Comparison of ENCODE assay signal across 9 mouse cellular contexts in the genomic region with DNA sequence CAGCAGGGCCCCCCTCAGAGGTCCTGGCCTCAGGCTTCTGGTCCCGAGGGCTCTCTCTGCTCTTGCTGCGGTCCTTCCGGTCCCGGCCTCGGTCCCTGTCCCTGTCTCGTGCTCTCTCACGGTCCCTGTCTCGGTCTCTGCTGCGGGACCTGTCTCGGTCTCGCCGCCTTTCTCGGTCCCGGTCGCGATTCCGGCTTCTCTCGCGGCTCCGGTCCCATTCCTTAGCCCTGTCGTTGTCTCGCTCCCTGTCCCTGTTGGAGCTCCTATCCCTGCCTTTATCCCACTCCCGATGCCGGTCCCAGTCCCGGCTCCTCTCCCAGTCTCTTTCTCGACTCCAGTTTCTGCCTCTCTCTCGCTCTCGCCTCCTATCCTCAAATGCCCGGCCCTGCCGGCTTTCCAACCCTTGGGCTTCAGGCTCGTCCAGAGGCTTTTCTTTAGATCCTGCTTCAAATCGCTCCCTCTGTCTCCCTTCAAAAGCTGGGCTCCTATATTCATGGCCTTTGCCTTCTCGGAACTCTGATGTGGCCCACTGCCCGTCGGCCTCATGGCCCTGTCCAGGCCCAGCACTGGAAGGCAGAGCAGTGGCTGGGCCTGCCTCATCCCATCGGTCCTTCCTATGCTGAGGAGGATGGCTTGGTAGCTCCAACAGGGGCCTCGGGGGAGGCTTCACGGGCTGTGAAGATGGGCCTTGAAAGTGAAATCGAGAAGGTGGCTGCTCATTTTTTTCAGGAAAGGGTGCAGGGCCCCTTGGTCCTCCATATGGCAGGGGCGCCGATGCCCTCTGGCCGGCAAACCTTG. TPM values are rescaled to one million over a fixed set of nuclear protein-coding genes. Genes with fewer than 3 reads are reported as not detected.
DNase-seq lines count a peak whose midpoint lies in the region; ATAC-seq and TF ChIP-seq lines count a peak whose summit lies in the region.
"Had no signal": no experiment of that assay in that cellular context is flagged by ENCODE, and none has a peak within 500 bp of the region (broad histone marks: within the 10 kb centered on the region; RNA-seq: fewer than 3 reads in every experiment).

No protein-coding gene starts in this region.

- TF ChIP-seq CTCF in layer of hippocampus, adult 2 months (conservative IDR thresholded peaks at IDR 0.05), result no peak
- no peak for TF ChIP-seq CTCF in hindbrain, postnatal 0 days (IDR thresholded peaks at IDR 0.05; ENCODE audit: low read depth)

- DNase-seq in layer of hippocampus, adult 2 months (ENCODE audit: low spot score in 2 of 2), result no peak
- no peak for DNase-seq in layer of hippocampus, postnatal 10 days (ENCODE audit: low spot score in 2 of 2)
- DNase-seq in embryo, embryonic 11 days, result peak; percentile 36
- no peak for DNase-seq in hindbrain, postnatal 0 days (ENCODE audit: low spot score)
- peak; percentile 47 for DNase-seq in neural tube, embryonic 10.5 days (ENCODE audit: extremely low spot score, low spot score)
- no peak for DNase-seq in gastrocnemius, adult 8-10 months (ENCODE audit: low spot score in 2 of 2)
- no peak for DNase-seq in right cerebral cortex, postnatal 14 days

- peak overlapping the region; percentile 38 for H3K4me2 ChIP-seq in hindbrain, postnatal 0 days (ENCODE audit: low read depth, low read length)
- H3K4me2 ChIP-seq: liver, embryonic 15.5 days had no signal

- H3K27ac ChIP-seq in layer of hippocampus, adult 2 months, result no peak overlapping the region
- H3K27ac ChIP-seq in hindbrain, postnatal 0 days, result no peak overlapping the region
- H3K27ac ChIP-seq: liver, embryonic 15.5 days had no signal

- no peaks in the 10 kb centered on the region for H3K9me3 ChIP-seq in hindbrain, postnatal 0 days (ENCODE audit: low read length)
- H3K9me3 ChIP-seq: liver, embryonic 15.5 days had no signal

- H3K36me3 ChIP-seq in hindbrain, postnatal 0 days (ENCODE audit: insufficient read depth, low read length), result peaks cover 14% of the 10 kb centered on the region; the same call in 1 of the 2 replicates

- peak overlapping the region; percentile 22 for H3K9ac ChIP-seq in hindbrain, postnatal 0 days (replicated peaks; ENCODE audit: low read length)
- H3K9ac ChIP-seq: liver, embryonic 15.5 days had no signal

- H3K4me3 ChIP-seq in layer of hippocampus, adult 2 months, result peak overlapping the region; percentile 20; the same call in 1 of the 2 replicates
- H3K4me3 ChIP-seq in hindbrain, postnatal 0 days (ENCODE audit: low read length), result no peak overlapping the region
- H3K4me3 ChIP-seq: liver, embryonic 15.5 days had no signal

- H3K4me1 ChIP-seq in hindbrain, postnatal 0 days (ENCODE audit: insufficient read depth, low read length), result no peaks in the 10 kb centered on the region
- H3K4me1 ChIP-seq: liver, embryonic 15.5 days had no signal

- WGBS in hindbrain, postnatal 0 days, result 29% methylated on average over 42 of the region's 42 CpGs

- no peaks in the 10 kb centered on the region for H3K27me3 ChIP-seq in hindbrain, postnatal 0 days (ENCODE audit: insufficient read depth, low read length)

- ATAC-seq in hindbrain, postnatal 0 days, result 0 out of 2 replicates have a peak, but pooled peaks have one; percentile 43
- no peak for ATAC-seq in inflammation-experienced regulatory T-cells, adult 6 months

RNA-seq across cellular contexts. Expression of a gene that starts 17.0 kb away (rescaled TPM):
- total RNA-seq in layer of hippocampus, adult 2 months (2021), result under 1 TPM in 1 of 2 experiments, not detected in 1; 0.47 TPM
- 1 to 10 TPM; 3.4 to 3.9 TPM for total RNA-seq in layer of hippocampus, postnatal 10 days (2021)
- 5.8 and 7.2 TPM in 2 replicates for total RNA-seq in hindbrain, postnatal 0 days (2014; rRNA removed)
- 0.91 and 1.0 TPM in 2 replicates for polyA plus RNA-seq in hindbrain, postnatal 0 days (2015; fragmentation: Nextera tagmentation; extraction: Ambion mirVana)
- polyA plus RNA-seq in inflammation-experienced regulatory T-cells, adult 6 months (2017; shearing (Covaris generic)), result under 1 TPM in 1 of 3 experiments, not detected in 2; 0.28 TPM
- total RNA-seq in gastrocnemius, adult 8-10 months (2022), result not detected
- polyA plus RNA-seq: liver, embryonic 15.5 days had no signal

RNA-seq across cellular contexts. Expression of a gene that starts 50.2 kb away (rescaled TPM):
- total RNA-seq in layer of hippocampus, adult 2 months (2021), result 10 to 100 TPM; 58.3 to 60.7 TPM
- total RNA-seq in layer of hippocampus, postnatal 10 days (2021), result 10 to 100 TPM; 58.4 to 61.8 TPM
- 35.7 and 36.3 TPM in 2 replicates for total RNA-seq in hindbrain, postnatal 0 days (2014; rRNA removed)
- polyA plus RNA-seq in hindbrain, postnatal 0 days (2015; fragmentation: Nextera tagmentation; extraction: Ambion mirVana), result 21.7 and 22.8 TPM in 2 replicates
- polyA plus RNA-seq in inflammation-experienced regulatory T-cells, adult 6 months (2017; shearing (Covaris generic)), result 10 to 100 TPM; 36.4 to 52.4 (median 45.3) TPM
- 10 to 100 TPM; 13.2 to 17.8 (median 14.6) TPM for total RNA-seq in gastrocnemius, adult 8-10 months (2022)

RNA-seq across cellular contexts. Expression of a gene that starts 50.4 kb away (rescaled TPM):
- 10 to 100 TPM; 57.5 to 60.0 TPM for total RNA-seq in layer of hippocampus, adult 2 months (2021)
- 10 to 100 TPM; 62.6 to 63.7 TPM for total RNA-seq in layer of hippocampus, postnatal 10 days (2021)
- 43.2 and 51.1 TPM in 2 replicates for total RNA-seq in hindbrain, postnatal 0 days (2014; rRNA removed)
- 45.5 TPM in 2 replicates for polyA plus RNA-seq in hindbrain, postnatal 0 days (2015; fragmentation: Nextera tagmentation; extraction: Ambion mirVana)
- polyA plus RNA-seq in inflammation-experienced regulatory T-cells, adult 6 months (2017; shearing (Covaris generic)), result 10 to 100 TPM; 20.2 to 22.8 (median 22.4) TPM
- total RNA-seq in gastrocnemius, adult 8-10 months (2022), result 10 to 100 TPM; 33.7 to 41.1 (median 34.8) TPM

Comparison
In these comparisons a context has a peak if more than half of its experiments do, and no peak if none do; other contexts are left out.
1. DNase-seq: peak in embryo, embryonic 11 days (single experiment) and neural tube, embryonic 10.5 days (single experiment); none in layer of hippocampus, adult 2 months (0 of 2), layer of hippocampus, postnatal 10 days (0 of 2), hindbrain, postnatal 0 days (single experiment), gastrocnemius, adult 8-10 months (0 of 2) and right cerebral cortex, postnatal 14 days (single experiment).